Mouse (Mus musculus) liver, adult (tissue): ENCODE results near the gene Chid1.

Source experiments
- GATA4 ChIP-seq: IDR thresholded peaks from 2 replicates; pipeline ENCODE4 v1.6.1; 2014; ENCODE audit warnings: mild to moderate bottlenecking, low read length; ENCODE audit not compliant: insufficient replicate concordance

Chid1 gene

DNA sequence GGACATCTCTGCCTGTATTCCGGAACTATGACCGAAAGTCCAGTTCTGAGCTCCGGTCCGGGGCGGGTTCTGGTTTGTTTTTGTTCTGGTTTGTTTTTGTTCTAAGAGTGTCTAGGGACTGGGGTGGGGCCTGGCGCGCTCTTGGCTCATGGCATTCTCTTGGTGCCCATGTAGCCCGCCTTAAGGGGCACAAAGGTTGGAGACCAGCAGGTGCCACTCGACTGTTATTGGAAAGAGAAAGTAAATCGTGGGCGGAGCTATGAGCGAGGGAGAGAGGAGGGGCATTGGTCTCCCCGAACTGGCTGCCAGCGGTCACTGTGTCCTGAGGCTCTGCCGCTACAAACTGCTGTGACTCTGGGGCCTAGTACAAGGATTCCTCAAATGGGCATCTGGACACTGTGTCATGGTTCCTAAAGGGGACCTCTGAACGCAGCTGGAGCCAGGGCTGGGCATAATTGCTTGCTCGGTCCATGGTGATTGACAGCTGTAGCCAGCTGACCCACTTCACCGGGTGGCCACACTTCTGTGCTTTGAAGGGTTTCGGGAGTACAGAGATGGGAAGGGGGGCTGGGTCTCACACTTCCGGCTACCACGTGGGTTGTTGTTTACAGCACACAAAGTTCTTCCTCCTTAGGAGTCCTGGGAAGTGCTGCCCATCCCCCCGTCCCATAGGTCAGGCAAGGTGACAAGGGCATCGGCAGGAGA lies 83.9 kb downstream of the Chid1 start:
- TF ChIP-seq GATA4 = peak; percentile 57; the same call in 1 of the 2 replicates

GRCm38 (mm10) chr7:141454967-141455551 lies 84.6 kb downstream of the Chid1 start, which contains the start of gene Pnpla2:
Pnpla2 (plus strand) TSS chr7:141455198.
- TF ChIP-seq GATA4 = no peak

DNA sequence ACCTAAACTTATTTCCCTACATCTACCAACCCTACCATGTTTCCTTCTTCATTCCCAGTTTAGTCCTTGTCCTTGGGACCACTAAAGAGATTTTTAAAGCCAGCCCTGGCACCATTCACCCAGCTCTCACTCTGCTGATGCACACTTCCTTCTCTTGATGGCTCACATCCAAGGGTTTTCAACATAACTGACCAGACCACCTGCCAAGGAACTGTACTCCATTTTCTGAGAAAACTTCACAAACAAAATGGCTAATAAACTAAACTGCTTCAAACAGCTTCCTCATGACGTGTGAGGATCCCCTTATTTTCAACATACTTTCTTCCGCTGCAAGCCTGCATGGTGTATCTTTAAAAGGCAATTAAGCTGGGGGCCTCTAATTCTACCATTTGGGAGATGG lies 86.0 kb downstream of the Chid1 start:
- no peak for TF ChIP-seq GATA4

DNA sequence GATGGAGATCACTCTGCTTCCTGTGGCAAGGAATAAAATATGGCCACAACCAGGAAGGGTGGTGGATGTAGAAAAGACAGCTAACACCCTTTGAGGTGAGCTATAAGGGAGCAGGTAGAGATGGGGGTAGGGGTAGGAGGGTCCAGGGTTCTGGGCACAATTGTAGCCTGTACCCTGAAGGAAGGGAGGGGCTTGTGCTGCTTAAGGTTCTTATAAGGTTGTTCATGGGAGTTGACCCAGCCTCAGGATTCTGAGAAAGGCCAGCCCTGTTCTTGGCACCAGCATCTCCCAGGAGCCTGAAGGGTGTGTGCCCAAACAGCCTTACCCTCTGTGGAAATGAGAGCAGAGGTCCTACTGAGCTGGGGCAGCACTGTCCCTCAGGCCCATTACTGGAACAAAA lies 87.7 kb downstream of the Chid1 start:
- TF ChIP-seq GATA4 = no peak

DNA sequence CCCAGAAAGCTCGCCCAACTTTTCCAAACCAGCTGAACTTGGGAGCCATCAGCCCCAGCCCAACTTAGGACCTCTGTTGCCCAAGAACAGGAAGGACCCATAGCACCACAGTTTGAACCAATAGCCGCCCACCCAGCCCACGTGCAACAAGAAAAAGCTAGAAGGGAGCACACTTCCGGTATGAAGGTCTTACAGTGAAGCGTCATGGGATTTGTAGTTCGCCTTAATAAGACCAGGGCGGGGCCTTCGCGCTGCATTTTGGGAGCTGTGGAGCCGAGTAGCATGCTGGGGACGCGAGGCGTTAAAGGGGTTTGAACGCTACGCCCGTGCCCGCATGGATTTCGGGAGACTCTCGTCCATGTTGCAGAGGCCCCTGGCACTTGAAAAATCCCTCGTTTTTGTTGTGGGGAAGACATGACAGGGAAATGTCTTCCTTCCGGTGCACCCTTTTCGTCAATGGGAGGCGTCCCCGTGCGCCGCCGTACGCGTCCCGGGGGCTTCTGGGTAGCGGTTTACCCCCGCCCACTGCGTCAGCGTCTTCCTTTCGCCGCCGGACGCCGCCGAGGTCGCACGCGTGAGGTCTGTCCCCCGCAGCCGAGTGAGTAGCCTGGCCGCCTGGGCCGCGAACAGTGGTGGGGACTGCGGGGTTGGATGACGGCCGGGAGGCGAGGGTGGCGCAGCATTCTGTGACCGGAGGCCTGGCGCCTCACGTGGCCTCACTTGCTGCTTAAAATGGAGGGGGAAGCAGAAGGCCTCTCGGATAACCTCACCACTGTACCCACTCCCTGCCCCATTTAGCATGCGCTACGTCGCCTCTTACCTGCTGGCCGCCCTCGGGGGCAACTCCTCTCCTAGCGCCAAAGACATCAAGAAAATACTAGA lies 92.3 kb downstream of the Chid1 start, which contains the start of gene Rplp2:
Gene Rplp2 (plus strand): TSS at position 261 of the 882 bp plus-strand sequence.
- TF ChIP-seq GATA4 = peak; percentile 15; the same call in 1 of the 2 replicates

GRCm38 (mm10) chr7:141443828-141444237 lies 95.8 kb downstream of the Chid1 start, which contains the start of gene Pidd1:
Pidd1 (minus strand) TSS chr7:141444025.
- TF ChIP-seq GATA4 = no peak
